Mouse (Mus musculus) T-cell, adult 66 days (primary cell): ENCODE measurements around the gene Ankrd13d. TPM values are rescaled to one million over a fixed set of nuclear protein-coding genes. Genes with fewer than 3 reads are reported as not detected.

Source experiments
- total RNA-seq, 2 experiments: library from RNA; stranded (reverse); gene quantifications; 3 replicates in 1 of 2; 4 replicates in 1 of 2; pipeline ENCODE4 v1.2.4; 2023

Ankrd13d gene
- 10 to 100 TPM; 19.0 to 20.5 TPM for total RNA-seq

DNA sequence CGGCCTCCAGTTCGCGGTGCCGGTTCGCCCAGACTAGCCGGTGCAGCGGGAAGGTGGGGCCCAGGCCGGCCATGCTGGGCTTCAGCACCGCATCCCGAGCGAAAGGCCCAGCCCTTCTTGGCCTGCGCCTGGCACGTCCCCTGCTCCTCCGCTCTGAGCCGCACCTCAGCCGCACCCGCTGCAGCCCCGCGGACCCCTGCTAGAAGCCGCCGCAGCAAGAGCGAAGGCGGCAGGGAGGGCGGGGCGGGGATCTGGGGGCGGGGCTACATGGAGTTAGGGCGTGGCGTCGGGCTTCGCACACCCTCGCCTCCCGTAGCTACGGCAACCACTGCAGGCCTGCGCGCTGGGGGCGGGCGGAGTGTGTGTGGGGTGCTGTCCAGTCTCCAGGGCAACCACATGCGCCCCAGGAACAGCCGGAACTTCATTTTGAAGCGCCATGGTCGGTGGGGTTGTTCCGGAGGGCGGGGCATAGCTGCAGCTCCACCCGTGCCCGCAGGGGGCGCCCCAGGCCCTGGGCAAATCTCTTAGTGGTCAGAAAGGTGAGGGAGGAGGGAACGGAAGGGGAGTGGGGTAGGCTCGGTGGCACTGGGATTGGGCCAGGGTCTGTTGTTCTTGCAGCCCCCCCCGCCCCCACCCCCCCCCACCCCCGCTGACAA, at the start of gene Ankrd13d:
Ankrd13d (minus strand) TSS at position 240 of the 656 bp plus-strand sequence.

DNA sequence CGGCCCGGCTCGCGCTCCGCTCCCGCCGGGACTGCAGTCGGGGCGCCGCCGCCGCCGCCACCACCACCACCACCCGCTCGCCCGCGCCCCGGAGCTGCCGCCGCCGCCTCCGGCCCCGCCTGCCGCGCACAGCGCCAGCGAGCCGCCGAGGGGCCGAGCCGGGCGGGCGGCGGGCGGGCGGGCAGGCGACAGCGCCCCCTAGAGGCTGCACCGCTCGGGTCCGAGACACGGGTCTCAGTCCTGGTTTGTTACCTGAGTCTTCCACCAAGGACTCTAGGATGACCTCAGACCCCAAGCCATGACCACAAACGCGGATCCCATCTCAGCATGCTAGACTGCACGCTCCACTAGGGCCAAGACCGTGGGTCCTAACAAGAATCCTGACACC, 23.2 kb upstream of the Ankrd13d start, which contains the start of gene Grk2:
Grk2 (minus strand) TSS at position 33 of the 388 bp plus-strand sequence.

DNA sequence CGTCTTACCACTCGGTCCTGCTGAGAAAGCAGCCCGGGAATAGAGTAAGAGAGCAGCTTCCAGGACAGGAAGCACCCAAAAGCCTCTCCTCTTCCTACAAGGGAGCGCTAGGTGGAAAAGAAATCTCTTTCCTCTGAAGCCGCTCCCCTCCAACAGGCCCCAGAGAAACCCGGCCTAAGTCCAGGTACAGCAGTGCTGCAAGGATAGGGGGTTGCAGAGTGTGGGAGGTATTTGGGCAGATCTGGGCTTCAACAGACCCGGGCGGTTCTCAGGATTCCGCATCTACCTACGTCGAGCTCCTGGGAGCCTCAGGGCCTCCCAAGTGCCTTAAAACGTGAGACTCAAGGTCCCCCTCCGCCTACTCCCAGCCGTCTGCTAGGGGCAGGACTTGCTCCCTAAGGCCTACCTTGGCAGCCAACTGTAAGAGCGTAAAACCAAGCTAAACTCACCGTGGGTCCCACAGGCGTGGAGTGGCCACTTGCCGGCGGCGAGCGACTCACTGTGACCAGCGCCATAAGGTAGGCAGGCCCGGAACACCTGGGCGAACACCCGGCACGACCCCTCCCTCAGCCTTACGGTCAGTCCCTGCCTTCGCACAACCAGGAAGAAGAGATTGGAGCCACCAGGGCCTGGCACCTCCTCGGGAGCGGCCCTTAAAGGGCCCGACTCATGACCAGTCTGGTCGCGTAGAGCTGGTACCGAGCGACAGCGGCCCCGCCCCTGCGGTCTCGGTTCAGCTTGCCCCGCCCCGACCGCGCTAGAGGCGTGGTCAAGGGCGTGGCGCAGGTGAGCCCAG, 14.2 kb downstream of the Ankrd13d start, which contains the start of gene Ssh3:
Ssh3 (minus strand) TSS at position 615 of the 796 bp plus-strand sequence.

DNA sequence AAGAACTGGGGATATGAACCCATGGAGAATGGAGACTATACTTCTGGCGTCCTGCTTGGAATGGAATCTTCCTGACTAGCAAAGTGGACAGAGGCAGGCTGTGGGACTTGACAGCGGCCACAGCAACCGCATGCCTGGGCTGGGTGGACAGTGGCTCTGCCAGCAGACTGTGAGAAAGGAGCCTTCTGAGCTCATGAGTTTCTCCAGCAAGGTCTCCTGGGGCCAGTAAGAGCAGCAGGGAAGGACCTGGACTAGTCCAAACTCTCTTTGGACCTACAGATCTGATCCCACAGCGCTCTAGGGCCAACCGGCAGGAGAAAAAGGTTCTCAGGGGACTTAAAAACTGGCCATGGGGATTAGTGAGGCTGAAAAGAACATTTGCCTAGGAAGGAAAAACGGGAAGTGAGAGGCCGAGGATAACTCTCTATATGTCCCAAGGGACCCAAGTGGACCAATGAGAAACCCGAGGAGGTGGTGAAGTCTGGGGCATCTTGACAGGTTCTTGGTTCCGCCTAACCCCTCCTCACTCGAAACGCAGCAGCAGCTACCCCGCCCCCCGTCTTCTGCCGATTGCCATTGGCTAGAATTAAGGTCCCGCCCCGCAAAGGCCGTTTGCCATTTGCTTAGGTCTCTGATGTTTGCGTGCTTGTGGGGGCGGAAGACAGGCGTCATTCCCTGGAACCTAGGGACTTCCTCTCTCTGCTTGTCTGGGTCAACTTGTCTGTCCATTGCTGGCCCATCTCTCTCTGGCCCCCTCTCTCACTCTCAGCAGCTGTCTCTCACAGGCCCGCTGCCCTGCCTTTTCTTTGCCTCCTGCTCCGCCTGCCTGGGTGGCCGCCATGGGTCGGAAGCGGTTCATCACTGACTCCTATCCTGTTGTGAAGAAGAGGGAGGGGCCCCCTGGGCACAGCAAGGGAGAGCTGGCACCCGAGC, 51.4 kb downstream of the Ankrd13d start, which contains the start of gene Pold4:
Pold4 (plus strand) TSS at position 647 of the 933 bp plus-strand sequence.

Other genes starting within 250 kb of the Ankrd13d start
- gene Gstp1, start 245.2 kb downstream of the Ankrd13d start, total RNA-seq, result 100 to 1,000 TPM; 219 to 238 TPM
- gene Gstp2, start 237.1 kb downstream of the Ankrd13d start, total RNA-seq, result 10 to 100 TPM; 26.7 to 30.7 TPM
- gene Gstp3, start 223.6 kb downstream of the Ankrd13d start, total RNA-seq, result 10 to 100 TPM; 28.7 to 37.1 TPM
- gene Cabp2, start 201.6 kb downstream of the Ankrd13d start, total RNA-seq, result not detected
- gene Cdk2ap2, start 186.0 kb downstream of the Ankrd13d start, total RNA-seq, result 100 to 1,000 TPM; 166 to 171 TPM
- gene Pitpnm1, start 183.1 kb downstream of the Ankrd13d start, total RNA-seq, result 100 to 1,000 TPM; 322 TPM
- 100 to 1,000 TPM; 144 to 147 TPM for gene Aip, start 157.3 kb downstream of the Ankrd13d start, total RNA-seq
- 1 to 10 TPM in 1 of 2 experiments, under 1 TPM in 1; 0.99 to 1.7 TPM for gene Gpr152, start 143.3 kb downstream of the Ankrd13d start, total RNA-seq
- not detected for gene Cabp4, start 139.1 kb downstream of the Ankrd13d start, total RNA-seq
- 100 to 1,000 TPM; 127 to 139 TPM for gene Coro1b, start 134.5 kb downstream of the Ankrd13d start, total RNA-seq
- gene Ptprcap, start 129.5 kb downstream of the Ankrd13d start, total RNA-seq, result 100 to 1,000 TPM; 313 to 348 TPM
- gene Rps6kb2, start 119.8 kb downstream of the Ankrd13d start, total RNA-seq, result 10 to 100 TPM; 34.8 to 49.8 TPM
- 10 to 100 TPM; 68.8 to 73.6 TPM for gene Carns1, start 107.7 kb downstream of the Ankrd13d start, total RNA-seq
- gene Tbc1d10c, start 91.9 kb downstream of the Ankrd13d start, total RNA-seq, result 100 to 1,000 TPM; 292 to 316 TPM
- gene Ppp1ca, start 91.1 kb downstream of the Ankrd13d start, total RNA-seq, result 100 to 1,000 TPM; 386 to 415 TPM
- 10 to 100 TPM; 46.6 to 54.9 TPM for gene Rad9a, start 81.5 kb downstream of the Ankrd13d start, total RNA-seq
- gene Clcf1, start 68.9 kb downstream of the Ankrd13d start, total RNA-seq, result 100 to 1,000 TPM; 139 to 167 TPM
- not detected for gene AC109138.7, start 68.8 kb downstream of the Ankrd13d start, total RNA-seq
- gene Pold4, start 51.2 kb downstream of the Ankrd13d start, total RNA-seq, result 10 to 100 TPM; 50.8 to 51.4 TPM
- 10 to 100 TPM; 17.8 to 18.9 TPM for gene Ssh3, start 14.0 kb downstream of the Ankrd13d start, total RNA-seq
- 100 to 1,000 TPM; 399 to 431 TPM for gene Grk2, start 23.1 kb upstream of the Ankrd13d start, total RNA-seq
- 100 to 1,000 TPM; 155 to 160 TPM for gene Kdm2a, start 115.1 kb upstream of the Ankrd13d start, total RNA-seq
- 1 to 10 TPM in 1 of 2 experiments, under 1 TPM in 1; 0.39 to 1.8 TPM for gene Rhod, start 156.3 kb upstream of the Ankrd13d start, total RNA-seq
- gene Syt12, start 194.3 kb upstream of the Ankrd13d start, total RNA-seq, result not detected
- gene 2010003K11Rik, start 215.4 kb upstream of the Ankrd13d start, total RNA-seq, result not detected
- 1 to 10 TPM; 2.3 to 4.6 TPM for gene Pcx, start 227.3 kb upstream of the Ankrd13d start, total RNA-seq